Mouse (Mus musculus) G1E-ER4 (cell line): ENCODE measurements around the gene Chaf1a. TPM values are rescaled to one million over a fixed set of nuclear protein-coding genes. Genes with fewer than 3 reads are reported as not detected.

Experiments
- GATA1 ChIP-seq: IDR thresholded peaks from one replicate; pipeline ENCODE4 v1.8.0; 2012; ENCODE audit warnings: low read length, inconsistent platforms
- polyA plus RNA-seq: library from polyadenylated mRNA; stranded (reverse); fragments of >175 nt; gene quantifications from 2 replicates; pipeline ENCODE4 v1.2.3, GENCODE M21; 2012

Gene Chaf1a
- polyA plus RNA-seq, 1 experiment = 95.0 TPM

GRCm38 (mm10) chr17:56116193-56116592 lies 76.0 kb downstream of the Chaf1a start:
- TF ChIP-seq GATA1 = no peak

GRCm38 (mm10) chr17:56117251-56117710 lies 77.0 kb downstream of the Chaf1a start, which contains the start of gene Plin5:
Gene Plin5, minus strand, starts transcription at chr17:56117596.
- TF ChIP-seq GATA1 = no peak

GRCm38 (mm10) chr17:56119431-56119830 lies 79.2 kb downstream of the Chaf1a start:
- TF ChIP-seq GATA1 = no peak

- TF ChIP-seq GATA1 = no peak
Observed at GRCm38 (mm10) chr17:56119981-56120880, 80.0 kb downstream of the Chaf1a start.

- no peak for TF ChIP-seq GATA1
Observed at GRCm38 (mm10) chr17:56121826-56122225, 81.6 kb downstream of the Chaf1a start, which contains the start of gene Lrg1. Gene Lrg1, minus strand, starts transcription at chr17:56122001.

Other genes with a start within 250 kb of the Chaf1a start
- gene Zfp119a, start 161.5 kb upstream of the Chaf1a start, polyA plus RNA-seq = 0.19 and 0.22 TPM in 2 replicates
- gene Zfp959, start 148.3 kb upstream of the Chaf1a start, polyA plus RNA-seq = 1.4 and 2.0 TPM in 2 replicates
- gene Zfp119b, start 90.9 kb upstream of the Chaf1a start, polyA plus RNA-seq = 0.16 and 0.28 TPM in 2 replicates
- 0.12 and 0.22 TPM in 2 replicates for gene Ebi3, start 87.8 kb upstream of the Chaf1a start, polyA plus RNA-seq
- gene Yju2, start 81.3 kb upstream of the Chaf1a start, polyA plus RNA-seq = 35.7 and 46.0 TPM in 2 replicates
- 0.13 and 0.19 TPM in 2 replicates for gene Shd, start 70.0 kb upstream of the Chaf1a start, polyA plus RNA-seq
- gene Fsd1, start 53.9 kb upstream of the Chaf1a start, polyA plus RNA-seq = not detected in 2 replicates
- gene Stap2, start 34.9 kb upstream of the Chaf1a start, polyA plus RNA-seq = 0.06 and 0.08 TPM in 2 replicates
- 30.8 and 37.9 TPM in 2 replicates for gene Mpnd, start 34.7 kb upstream of the Chaf1a start, polyA plus RNA-seq
- 73.8 and 78.3 TPM in 2 replicates for gene Sh3gl1, start 3.8 kb upstream of the Chaf1a start, polyA plus RNA-seq
- gene Ubxn6, start 34.6 kb downstream of the Chaf1a start, polyA plus RNA-seq = 34.7 and 37.8 TPM in 2 replicates
- 208 and 276 TPM in 2 replicates for gene Hdgfl2, start 39.2 kb downstream of the Chaf1a start, polyA plus RNA-seq
- gene Plin4, start 69.4 kb downstream of the Chaf1a start, polyA plus RNA-seq = not detected in 2 replicates
- gene Plin5, start 77.2 kb downstream of the Chaf1a start, polyA plus RNA-seq = not detected in 2 replicates
- not detected in 2 replicates for gene Lrg1, start 81.6 kb downstream of the Chaf1a start, polyA plus RNA-seq
- 0.70 and 0.81 TPM in 2 replicates for gene Sema6b, start 99.9 kb downstream of the Chaf1a start, polyA plus RNA-seq
- gene Tnfaip8l1, start 122.0 kb downstream of the Chaf1a start, polyA plus RNA-seq = 0.81 and 1.2 TPM in 2 replicates
- gene Mydgf, start 143.5 kb downstream of the Chaf1a start, polyA plus RNA-seq = 36.2 and 42.7 TPM in 2 replicates
- gene Dpp9, start 178.5 kb downstream of the Chaf1a start, polyA plus RNA-seq = 54.7 and 60.0 TPM in 2 replicates
- 20.8 and 21.5 TPM in 2 replicates for gene Fem1a, start 216.4 kb downstream of the Chaf1a start, polyA plus RNA-seq
- 6.3 and 7.7 TPM in 2 replicates for gene Ticam1, start 236.3 kb downstream of the Chaf1a start, polyA plus RNA-seq